Mouse (Mus musculus) forebrain, embryonic 16.5 days (tissue): ENCODE data around the gene Slc16a3. TPM values are rescaled to one million over a fixed set of nuclear protein-coding genes. Genes with fewer than 3 reads are reported as not detected.

ENCODE experiments used
- ATAC-seq: fragments of 200-750 bp; cut with Nextera tagmentation; 2 replicates; pipeline ENCODE4 v1.8.0; 2017; ENCODE audit warnings: mild to moderate bottlenecking, moderate library complexity
- H3K27ac ChIP-seq: fragments of 300-500 bp; sonication (generic); 2 replicates; pipeline ENCODE4 v1.5.1; 2014; ENCODE audit warnings: low read length, control low read depth
- H3K27me3 ChIP-seq: fragments of 300-500 bp; sonication (generic); replicated peaks from 2 replicates; pipeline ENCODE4 v1.6.1; 2014; ENCODE audit warnings: low read length; ENCODE audit not compliant: control insufficient read depth, insufficient read depth
- H3K36me3 ChIP-seq: fragments of 300-500 bp; sonication (generic); 2 replicates; pipeline ENCODE4 v1.6.1; 2014; ENCODE audit not compliant: control insufficient read depth, insufficient read depth
- H3K4me1 ChIP-seq: fragments of 300-500 bp; sonication (generic); replicated peaks from 2 replicates; pipeline ENCODE4 v1.6.1; 2014; ENCODE audit warnings: low read length; ENCODE audit not compliant: control insufficient read depth, insufficient read depth
- H3K4me2 ChIP-seq: fragments of 300-500 bp; sonication (generic); 2 replicates; pipeline ENCODE4 v1.6.1; 2014; ENCODE audit warnings: mild to moderate bottlenecking, low read length, control low read depth
- H3K4me3 ChIP-seq: fragments of 300-500 bp; sonication (generic); replicated peaks from 2 replicates; pipeline ENCODE4 v1.5.1; 2014; ENCODE audit warnings: mild to moderate bottlenecking, low read length, control low read depth
- H3K9ac ChIP-seq: fragments of 300-500 bp; sonication (generic); replicated peaks from 2 replicates; pipeline ENCODE4 v1.6.1; 2014; ENCODE audit warnings: low read depth, low read length, control low read depth
- H3K9me3 ChIP-seq: fragments of 300-500 bp; sonication (generic); 2 replicates; pipeline ENCODE4 v1.6.1; 2016; ENCODE audit warnings: low read length; ENCODE audit not compliant: control insufficient read depth
- WGBS: fragments of 180-500 bp; shearing (Covaris S2); extraction: QIAGEN DNeasy Blood & Tissue Kit; methylation state at CpG from one replicate; pipeline ENCODE4 v1.1.7; 2014; 5-methylcytosine and 5-hydroxymethylcytosine counted together
- polyA plus RNA-seq: library from polyadenylated mRNA; unstranded; fragments of >200 nt; fragmentation: Nextera tagmentation; extraction: Ambion mirVana; gene quantifications from 2 replicates; pipeline ENCODE4 v1.2.1, GENCODE M21; 2015

The Slc16a3 gene
- polyA plus RNA-seq, 1 experiment from 2014 or later, result 9.5 TPM

DNA sequence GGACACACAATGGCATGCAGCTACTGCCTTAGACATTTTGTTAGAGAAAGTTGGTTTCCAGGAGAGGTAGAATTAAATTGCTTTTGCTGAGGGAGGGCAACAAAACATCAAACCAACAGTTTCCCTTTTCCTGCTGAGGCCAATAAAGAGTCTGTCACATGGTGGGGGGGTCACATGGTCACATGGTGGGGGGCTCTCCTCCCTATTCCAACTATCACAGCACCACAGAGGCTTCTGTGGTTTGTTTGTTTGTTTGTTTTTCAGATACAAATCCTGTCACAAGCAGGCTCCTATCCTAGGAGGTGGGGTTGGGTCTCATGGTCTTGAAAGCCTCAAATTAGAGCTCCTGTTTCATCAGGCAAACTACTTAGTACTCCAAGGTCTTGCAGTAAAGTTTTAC is 34.2 kb downstream of the Slc16a3 start:
- no peaks in the 10 kb centered on the region for H3K9me3 ChIP-seq
- H3K27ac ChIP-seq, result no peak overlapping the region
- H3K27me3 ChIP-seq, result no peaks in the 10 kb centered on the region
- H3K4me1 ChIP-seq, result peaks cover under 1% of the 10 kb centered on the region; the same call in 1 of the 2 replicates
- no peak overlapping the region for H3K4me2 ChIP-seq
- ATAC-seq, result no peak
- H3K36me3 ChIP-seq, result peaks cover 31% of the 10 kb centered on the region
- H3K9ac ChIP-seq, result no peak overlapping the region
- no peak overlapping the region for H3K4me3 ChIP-seq

GRCm38 (mm10) chr11:120984448-120985330 is 36.4 kb downstream of the Slc16a3 start:
- Histone ChIP-seq H3K4me3 (no peak overlapping the region), H3K36me3 (peaks cover 26% of the 10 kb centered on the region), H3K4me2 (no peak overlapping the region), H3K9me3 (no peaks in the 10 kb centered on the region), H3K9ac (no peak overlapping the region), H3K27ac (no peak overlapping the region), H3K27me3 (no peaks in the 10 kb centered on the region), H3K4me1 (peaks cover 23% of the 10 kb centered on the region)
- ATAC-seq, result no peak
- WGBS, result 73% methylated on average over 4 of the region's 4 CpGs

- Histone ChIP-seq H3K4me3 (no peak overlapping the region), H3K9ac (no peak overlapping the region), H3K4me2 (no peak overlapping the region), H3K27ac (no peak overlapping the region), H3K36me3 (peaks cover 9% of the 10 kb centered on the region), H3K4me1 (peaks cover 38% of the 10 kb centered on the region), H3K9me3 (no peaks in the 10 kb centered on the region), H3K27me3 (no peaks in the 10 kb centered on the region)
- 86% methylated on average over 3 of the region's 3 CpGs for WGBS
- ATAC-seq, result no peak
Observed at GRCm38 (mm10) chr11:120987608-120988007, 39.3 kb downstream of the Slc16a3 start.

DNA sequence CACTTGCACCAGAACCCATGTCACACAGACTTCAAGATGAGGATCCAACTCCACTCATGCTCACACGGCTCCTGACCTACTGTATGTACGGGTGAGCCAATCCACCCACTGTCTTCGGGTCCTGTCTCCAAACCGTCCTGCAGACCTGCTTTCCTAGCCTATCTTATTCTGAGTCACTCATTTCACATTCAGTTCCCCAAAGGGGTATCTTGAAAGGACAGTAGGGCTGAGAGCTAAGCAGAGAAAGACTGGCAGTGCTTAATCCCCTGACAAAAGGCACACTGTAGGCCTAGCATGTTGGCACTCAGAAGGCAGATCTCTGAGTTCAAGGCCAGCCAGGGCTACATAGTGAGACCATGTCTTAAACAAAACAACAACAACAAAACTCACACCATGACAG is 40.1 kb downstream of the Slc16a3 start:
- Histone ChIP-seq H3K27ac (no peak overlapping the region), H3K4me3 (no peak overlapping the region), H3K4me1 (peaks cover 38% of the 10 kb centered on the region), H3K36me3 (0 out of 2 replicates have a peak, but pooled peaks cover 2% of the 10 kb centered on the region), H3K4me2 (peak overlapping the region; percentile 97), H3K9ac (no peak overlapping the region), H3K9me3 (no peaks in the 10 kb centered on the region), H3K27me3 (no peaks in the 10 kb centered on the region)
- 69% methylated on average over 4 of the region's 4 CpGs for WGBS
- ATAC-seq, result no peak

DNA sequence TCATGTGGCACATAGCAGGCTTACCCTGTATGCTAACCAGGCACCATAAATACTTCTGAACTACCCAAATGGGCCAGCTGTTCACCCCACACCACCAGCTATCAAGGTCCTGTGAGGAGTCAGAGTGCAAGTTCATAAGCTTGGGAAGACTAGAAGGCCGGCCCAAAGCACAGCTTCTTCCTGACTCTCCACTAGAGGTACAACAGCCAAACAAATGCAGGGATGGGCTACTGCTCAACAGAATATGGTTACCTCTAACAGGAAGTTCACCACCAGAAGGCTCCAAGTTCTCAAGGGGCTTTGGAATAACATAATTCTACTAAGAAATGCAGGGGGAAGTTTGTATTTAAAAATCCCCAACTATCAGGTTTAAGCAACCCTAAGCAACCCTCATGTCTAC is 41.2 kb downstream of the Slc16a3 start:
- WGBS, result 25% methylated on average over 1 of the region's 1 CpGs
- peak overlapping the region; percentile 100 for H3K9ac ChIP-seq

DNA sequence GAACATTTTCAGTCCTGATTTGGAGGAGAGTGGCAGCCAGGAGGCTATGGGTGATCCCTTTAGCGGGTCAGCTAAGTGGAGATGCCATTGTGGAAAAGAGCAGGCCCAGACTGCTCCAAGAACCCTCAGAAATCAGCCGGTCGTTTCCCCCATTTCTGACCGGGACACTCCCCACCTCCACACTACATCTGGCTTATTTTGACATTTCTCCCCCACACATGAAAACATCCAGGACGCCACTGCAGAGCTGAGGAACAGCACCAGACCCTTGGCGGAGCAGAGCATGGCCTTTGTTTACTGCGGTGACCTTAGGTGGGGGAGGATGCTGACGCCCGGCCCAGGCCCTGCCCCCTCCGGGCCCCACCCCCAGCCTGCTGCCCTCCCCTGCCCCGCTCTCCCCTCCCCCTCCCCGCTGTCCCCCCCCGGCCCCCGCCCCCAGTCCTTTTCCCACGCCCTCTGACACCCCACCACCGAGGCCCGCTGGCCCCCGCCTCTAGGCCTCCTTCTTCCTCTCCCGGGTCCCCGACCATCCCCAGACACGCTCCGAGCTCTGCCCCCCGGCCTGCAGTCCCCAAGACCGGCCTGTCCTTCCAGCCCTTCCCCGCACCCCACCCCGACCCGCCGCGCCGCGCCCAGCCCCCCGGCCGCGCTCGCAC is 42.0 kb downstream of the Slc16a3 start:
- Histone ChIP-seq H3K27ac (peak overlapping the region; percentile 93), H3K9ac (peak overlapping the region; percentile 100), H3K4me3 (peak overlapping the region; percentile 92), H3K36me3 (0 out of 2 replicates have a peak, but pooled peaks cover 2% of the 10 kb centered on the region), H3K9me3 (no peaks in the 10 kb centered on the region), H3K27me3 (no peaks in the 10 kb centered on the region), H3K4me2 (peak overlapping the region; percentile 97), H3K4me1 (peaks cover 38% of the 10 kb centered on the region)
- WGBS, result under 1% methylated on average over 25 of the region's 35 CpGs
- peak; percentile 32 for ATAC-seq

More for the DNA sequence above, 41.2 kb downstream of the Slc16a3 start:
- H3K4me2 ChIP-seq, result peak overlapping the region; percentile 97
- 0 out of 2 replicates have a peak, but pooled peaks cover 2% of the 10 kb centered on the region for H3K36me3 ChIP-seq
- no peak for ATAC-seq
- H3K27me3 ChIP-seq, result no peaks in the 10 kb centered on the region
- peak overlapping the region; percentile 92 for H3K4me3 ChIP-seq
- peak overlapping the region; percentile 93; the same call in 1 of the 2 replicates for H3K27ac ChIP-seq
- peaks cover 38% of the 10 kb centered on the region for H3K4me1 ChIP-seq
- H3K9me3 ChIP-seq, result no peaks in the 10 kb centered on the region

DNA sequence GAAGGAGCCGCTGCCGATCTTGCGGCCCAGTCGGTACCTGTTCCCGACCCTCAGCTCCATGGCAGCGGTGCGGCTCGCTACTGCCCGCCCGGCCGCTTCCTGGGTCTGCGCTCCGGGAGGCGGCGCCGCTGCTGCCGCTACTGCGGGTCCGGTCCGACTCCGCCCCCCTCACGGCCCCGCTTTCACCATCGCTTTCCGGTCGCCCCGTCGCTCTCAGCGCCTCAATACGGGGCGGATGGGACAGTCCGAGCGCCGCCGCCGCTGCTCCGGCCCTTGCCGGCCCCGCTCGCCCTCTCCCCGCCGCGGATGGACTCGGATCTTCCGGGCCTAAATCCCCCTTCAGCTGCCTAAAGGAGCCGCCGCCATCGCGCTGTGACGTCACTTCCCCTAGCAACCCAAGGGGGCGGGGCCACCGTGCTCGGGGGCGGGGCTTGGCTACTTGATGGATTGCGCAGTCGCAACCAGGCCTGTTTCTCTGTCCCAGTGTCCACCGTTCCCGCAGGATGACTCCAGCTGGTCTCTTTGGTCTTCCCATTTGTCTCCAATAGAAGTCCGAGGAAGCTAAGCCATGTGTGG is 42.8 kb downstream of the Slc16a3 start, which contains the start of gene Csnk1d:
Csnk1d (minus strand) TSS at position 380 of the 576 bp plus-strand sequence.
- Histone ChIP-seq H3K4me1 (peaks cover 38% of the 10 kb centered on the region), H3K4me2 (peak within 1 kb of the TSS; percentile 97), H3K27ac (peak within 1 kb of the TSS; percentile 93), H3K9ac (peak within 1 kb of the TSS; percentile 100), H3K36me3 (0 out of 2 replicates have a peak, but pooled peaks cover under 1% of the 10 kb centered on the region), H3K9me3 (no peaks in the 10 kb centered on the region), H3K4me3 (peak within 1 kb of the TSS; percentile 92), H3K27me3 (no peaks in the 10 kb centered on the region)
- ATAC-seq, result peak; percentile 92
- WGBS, result under 1% methylated on average over 59 of the region's 59 CpGs

- Histone ChIP-seq H3K9ac (peak overlapping the region; percentile 74), H3K27ac (peak overlapping the region; percentile 93; the same call in 1 of the 2 replicates), H3K36me3 (no peaks in the 10 kb centered on the region), H3K27me3 (no peaks in the 10 kb centered on the region), H3K4me2 (peak overlapping the region; percentile 72), H3K9me3 (no peaks in the 10 kb centered on the region), H3K4me1 (peaks cover 38% of the 10 kb centered on the region), H3K4me3 (peak overlapping the region; percentile 92)
- 73% methylated on average over 3 of the region's 3 CpGs for WGBS
- ATAC-seq, result peak; percentile 7; the same call in 1 of the 2 replicates
Observed at GRCm38 (mm10) chr11:120991791-120992190, 43.5 kb downstream of the Slc16a3 start.

DNA sequence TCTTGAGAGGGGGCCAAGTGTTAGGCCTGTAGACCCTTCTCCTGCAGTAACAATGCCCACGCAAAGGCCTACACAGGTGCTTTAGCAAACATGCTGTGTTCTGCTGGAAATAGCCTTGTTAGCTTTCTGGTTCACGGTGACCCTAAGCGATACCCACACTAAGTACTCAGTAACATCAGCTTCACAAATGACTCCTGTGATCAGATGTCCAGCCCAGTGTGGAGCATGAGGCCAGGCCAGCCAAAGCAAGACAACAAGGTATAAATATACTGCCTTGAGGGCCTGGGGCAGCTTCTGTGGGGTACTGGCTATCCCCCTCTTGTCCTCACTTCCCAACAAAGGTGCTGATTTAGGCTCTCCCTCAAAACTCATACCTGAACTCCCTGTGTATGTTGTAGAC is 44.8 kb downstream of the Slc16a3 start:
- H3K27ac ChIP-seq, result no peak overlapping the region
- H3K4me3 ChIP-seq, result no peak overlapping the region
- peaks cover 31% of the 10 kb centered on the region for H3K4me1 ChIP-seq
- WGBS, result 97% methylated on average over 3 of the region's 3 CpGs
- no peak for ATAC-seq
- H3K27me3 ChIP-seq, result no peaks in the 10 kb centered on the region
- H3K36me3 ChIP-seq, result no peaks in the 10 kb centered on the region
- no peaks in the 10 kb centered on the region for H3K9me3 ChIP-seq
- no peak overlapping the region for H3K9ac ChIP-seq
- H3K4me2 ChIP-seq, result no peak overlapping the region
